Mouse (Mus musculus): ENCODE measurements around the gene Cdh24. TPM values are rescaled to one million over a fixed set of nuclear protein-coding genes. Genes with fewer than 3 reads are reported as not detected.
"Not testable (repeated sequence)": the region's sequence is repeated elsewhere in the genome, so short reads cannot be mapped to it uniquely, and the experiment has no call there.

Gene Cdh24
- total and polyA plus RNA-seq, 3 experiments: 0.18 to 1.1 (median 0.31) TPM

GRCm38 (mm10) chr14:54621133-54621532, 20.0 kb downstream of the Cdh24 start, which contains the start of gene Psmb11:
Psmb11 (plus strand) TSS chr14:54621433.
- Histone ChIP-seq H3K36me3 (ENCODE audit: control insufficient read depth, insufficient read depth, low read length) (no peaks in the 10 kb centered on the region), H3K27me3 (ENCODE audit: control insufficient read depth, insufficient read depth, low read length) (no peaks in the 10 kb centered on the region), H3K79me2 (replicated peaks; ENCODE audit: control insufficient read depth, insufficient read depth, low read length) (no peaks in the 10 kb centered on the region), H3K4me3 (no peak within 1 kb of the TSS), H3K27ac (no peak within 1 kb of the TSS), H3K4me1 (ENCODE audit: control insufficient read depth, insufficient read depth, low read length) (no peaks in the 10 kb centered on the region; the same call in 1 of the 2 replicates), H3K9ac (ENCODE audit: low read depth, low read length) (no peak within 1 kb of the TSS)
- intact Hi-C loops (cut with DNase I): no loop called here
- TF ChIP-seq POLR2A (IDR thresholded peaks at IDR 0.05; ENCODE audit: insufficient read depth, low read depth, low read length) (no peak), CTCF (IDR thresholded peaks at IDR 0.05) (no peak), EP300 (IDR thresholded peaks at IDR 0.05; ENCODE audit: insufficient read depth, low read depth, low read length) (no peak)
- 89% methylated on average over 1 of the region's 1 CpGs for WGBS
- DNase-seq: no peak

GRCm38 (mm10) chr14:54617897-54618365, 23.2 kb downstream of the Cdh24 start, which contains the start of gene Psmb5:
Psmb5 (minus strand) TSS chr14:54618022.
- H3K4me3 ChIP-seq: peak within 1 kb of the TSS; percentile 75
- peak; percentile 88 to 92 for DNase-seq
- no peaks in the 10 kb centered on the region; the same call in 1 of the 2 replicates for H3K4me1 ChIP-seq (ENCODE audit: control insufficient read depth, insufficient read depth, low read length)
- intact Hi-C loops (cut with DNase I): no loop called here
- H3K79me2 ChIP-seq (replicated peaks; ENCODE audit: control insufficient read depth, insufficient read depth, low read length): no peaks in the 10 kb centered on the region
- peak within 1 kb of the TSS; percentile 72 for H3K27ac ChIP-seq
- TF ChIP-seq POLR2A (IDR thresholded peaks at IDR 0.05; ENCODE audit: insufficient read depth, low read depth, low read length) (peak; percentile 52), EP300 (IDR thresholded peaks at IDR 0.05; ENCODE audit: insufficient read depth, low read depth, low read length) (no peak)
- H3K9ac ChIP-seq (ENCODE audit: low read depth, low read length): peak within 1 kb of the TSS; percentile 72
- no peaks in the 10 kb centered on the region for H3K27me3 ChIP-seq (ENCODE audit: control insufficient read depth, insufficient read depth, low read length)
- WGBS: under 1% methylated on average over 25 of the region's 25 CpGs
- H3K36me3 ChIP-seq (ENCODE audit: control insufficient read depth, insufficient read depth, low read length): no peaks in the 10 kb centered on the region

- TF ChIP-seq EP300 (IDR thresholded peaks at IDR 0.05; ENCODE audit: insufficient read depth, low read depth, low read length): no peak
- no peak for TF ChIP-seq POLR2A (IDR thresholded peaks at IDR 0.05; ENCODE audit: insufficient read depth, low read depth, low read length)
- TF ChIP-seq CTCF (IDR thresholded peaks at IDR 0.05): peak; percentile 15; the same call in 1 of the 2 replicates
- no peaks in the 10 kb centered on the region for H3K27me3 ChIP-seq (ENCODE audit: control insufficient read depth, insufficient read depth, low read length)
- no peaks in the 10 kb centered on the region for H3K36me3 ChIP-seq (ENCODE audit: control insufficient read depth, insufficient read depth, low read length)
- H3K4me3 ChIP-seq: peak overlapping the region; percentile 75
- H3K4me1 ChIP-seq (ENCODE audit: control insufficient read depth, insufficient read depth, low read length): no peaks in the 10 kb centered on the region; the same call in 1 of the 2 replicates
- no peaks in the 10 kb centered on the region for H3K79me2 ChIP-seq (replicated peaks; ENCODE audit: control insufficient read depth, insufficient read depth, low read length)
- 2% methylated on average over 38 of the region's 38 CpGs for WGBS
- intact Hi-C loops (cut with DNase I): no loop called here
- no peak for DNase-seq
- H3K9ac ChIP-seq (ENCODE audit: low read depth, low read length): peak overlapping the region; percentile 72
- H3K27ac ChIP-seq: peak overlapping the region; percentile 72
Measured at GRCm38 (mm10) chr14:54617152-54617896, 23.8 kb downstream of the Cdh24 start.

GRCm38 (mm10) chr14:54616226-54616825, 24.8 kb downstream of the Cdh24 start:
- Histone ChIP-seq H3K4me1 (ENCODE audit: control insufficient read depth, insufficient read depth, low read length) (no peaks in the 10 kb centered on the region; the same call in 1 of the 2 replicates), H3K27ac (no peak overlapping the region), H3K4me3 (no peak overlapping the region), H3K79me2 (replicated peaks; ENCODE audit: control insufficient read depth, insufficient read depth, low read length) (no peaks in the 10 kb centered on the region), H3K27me3 (ENCODE audit: control insufficient read depth, insufficient read depth, low read length) (no peaks in the 10 kb centered on the region), H3K9ac (ENCODE audit: low read depth, low read length) (no peak overlapping the region), H3K36me3 (ENCODE audit: control insufficient read depth, insufficient read depth, low read length) (no peaks in the 10 kb centered on the region)
- 94% methylated on average over 16 of the region's 16 CpGs for WGBS
- intact Hi-C loops (cut with DNase I): no loop called here
- DNase-seq: no peak
- TF ChIP-seq EP300 (IDR thresholded peaks at IDR 0.05; ENCODE audit: insufficient read depth, low read depth, low read length) (no peak), POLR2A (IDR thresholded peaks at IDR 0.05; ENCODE audit: insufficient read depth, low read depth, low read length) (no peak), CTCF (IDR thresholded peaks at IDR 0.05) (no peak)

GRCm38 (mm10) chr14:54614130-54614529, 27.0 kb downstream of the Cdh24 start:
- intact Hi-C loops (cut with DNase I): loop anchor here (5.0 kb wide), 1 partner anchor 47 kb away; no protein-coding TSS in a partner anchor
- not testable (repeated sequence) for H3K36me3 ChIP-seq (ENCODE audit: control insufficient read depth, insufficient read depth, low read length)

GRCm38 (mm10) chr14:54610648-54611047, 30.5 kb downstream of the Cdh24 start:
- H3K36me3 ChIP-seq (ENCODE audit: control insufficient read depth, insufficient read depth, low read length): no peaks in the 10 kb centered on the region
- no peak overlapping the region for H3K4me3 ChIP-seq
- no peaks in the 10 kb centered on the region for H3K4me1 ChIP-seq (ENCODE audit: control insufficient read depth, insufficient read depth, low read length)
- no peak overlapping the region for H3K27ac ChIP-seq
- WGBS: 83% methylated on average over 6 of the region's 6 CpGs
- TF ChIP-seq EP300 (IDR thresholded peaks at IDR 0.05; ENCODE audit: insufficient read depth, low read depth, low read length) (no peak), POLR2A (IDR thresholded peaks at IDR 0.05; ENCODE audit: insufficient read depth, low read depth, low read length) (no peak), CTCF (IDR thresholded peaks at IDR 0.05) (no peak)
- no peak overlapping the region for H3K9ac ChIP-seq (ENCODE audit: low read depth, low read length)
- no peaks in the 10 kb centered on the region for H3K27me3 ChIP-seq (ENCODE audit: control insufficient read depth, insufficient read depth, low read length)
- no peak for DNase-seq
- H3K79me2 ChIP-seq (replicated peaks; ENCODE audit: control insufficient read depth, insufficient read depth, low read length): no peaks in the 10 kb centered on the region
- intact Hi-C loops (cut with DNase I): loop anchor here (5.0 kb wide), 1 partner anchor 43 kb away; no protein-coding TSS in a partner anchor

More at GRCm38 (mm10) chr14:54614130-54614529, 27.0 kb downstream of the Cdh24 start:
- H3K4me3 ChIP-seq; H3K4me1 ChIP-seq (ENCODE audit: control insufficient read depth, insufficient read depth, low read length); H3K27ac ChIP-seq; H3K79me2 ChIP-seq (replicated peaks; ENCODE audit: control insufficient read depth, insufficient read depth, low read length); H3K9ac ChIP-seq (ENCODE audit: low read depth, low read length); DNase-seq; H3K27me3 ChIP-seq (ENCODE audit: control insufficient read depth, insufficient read depth, low read length): not testable (repeated sequence)
- WGBS: 94% methylated on average over 16 of the region's 16 CpGs
